Mouse (Mus musculus): Measurements from ENCODE around the gene Slc9a8. TPM values are rescaled to one million over a fixed set of nuclear protein-coding genes. Genes with fewer than 3 reads are reported as not detected.

Slc9a8 gene
- total RNA-seq (2014; rRNA removed): 41.8 and 43.1 TPM in 2 replicates
- polyA plus RNA-seq (2015; fragmentation: Nextera tagmentation; extraction: Ambion mirVana): 17.4 and 17.9 TPM in 2 replicates

GRCm38 (mm10) chr2:167421330-167422149 is at the start of gene Slc9a8:
TSS of gene Slc9a8 (plus strand) at chr2:167421712.
- ATAC-seq (peak; percentile 97), DNase-seq (ENCODE audit: low spot score) (peak; percentile 95)
- H3K36me3 ChIP-seq (ENCODE audit: insufficient read depth, low read length): peaks cover 19% of the 10 kb centered on the region
- no peaks in the 10 kb centered on the region for H3K27me3 ChIP-seq (ENCODE audit: insufficient read depth, low read length)
- no peaks in the 10 kb centered on the region for H3K9me3 ChIP-seq (ENCODE audit: low read length)
- H3K27ac ChIP-seq: peak within 1 kb of the TSS; percentile 99
- H3K4me1 ChIP-seq (ENCODE audit: insufficient read depth, low read length): peaks cover 6% of the 10 kb centered on the region
- H3K9ac ChIP-seq (replicated peaks; ENCODE audit: low read length): peak within 1 kb of the TSS; percentile 87
- TF ChIP-seq CTCF (IDR thresholded peaks at IDR 0.05; ENCODE audit: low read depth): peak; percentile 24; the same call in 1 of the 2 replicates
- peak within 1 kb of the TSS; percentile 92 for H3K4me2 ChIP-seq (ENCODE audit: low read depth, low read length)
- under 1% methylated on average over 62 of the region's 66 CpGs for WGBS
- H3K4me3 ChIP-seq (ENCODE audit: low read length): peak within 1 kb of the TSS; percentile 70

DNA sequence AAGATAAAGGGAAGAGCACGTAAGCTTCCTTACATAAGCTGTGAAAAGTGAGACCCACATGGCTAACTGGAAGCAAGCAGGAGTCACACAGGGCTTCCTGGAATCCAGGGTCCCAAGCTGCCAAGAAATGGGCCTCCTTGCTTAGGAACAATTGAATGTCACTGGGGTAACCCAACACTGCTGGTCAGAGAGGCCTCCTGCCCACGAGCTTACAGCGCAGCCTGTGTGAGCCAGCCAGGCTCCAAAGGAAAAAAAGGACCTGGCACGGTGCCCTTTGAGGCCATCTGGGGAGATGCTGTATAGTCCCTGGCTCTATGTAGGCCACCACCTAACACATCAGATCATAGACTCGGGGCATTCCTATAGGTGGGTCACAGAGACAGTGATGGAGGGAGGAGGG is 48.2 kb upstream of the Slc9a8 start:
- DNase-seq (ENCODE audit: low spot score) (peak; percentile 69), ATAC-seq (peak; percentile 24; the same call in 1 of the 2 replicates)
- 0 out of 2 replicates have a peak, but pooled peaks cover 6% of the 10 kb centered on the region for H3K4me1 ChIP-seq (ENCODE audit: insufficient read depth, low read length)
- H3K9me3 ChIP-seq (ENCODE audit: low read length): no peaks in the 10 kb centered on the region
- 58% methylated on average over 5 of the region's 5 CpGs for WGBS
- H3K27ac ChIP-seq: no peak overlapping the region
- H3K4me3 ChIP-seq (ENCODE audit: low read length): no peak overlapping the region
- no peak overlapping the region for H3K4me2 ChIP-seq (ENCODE audit: low read depth, low read length)
- no peaks in the 10 kb centered on the region for H3K27me3 ChIP-seq (ENCODE audit: insufficient read depth, low read length)
- no peaks in the 10 kb centered on the region for H3K36me3 ChIP-seq (ENCODE audit: insufficient read depth, low read length)
- H3K9ac ChIP-seq (replicated peaks; ENCODE audit: low read length): no peak overlapping the region
- TF ChIP-seq CTCF (IDR thresholded peaks at IDR 0.05; ENCODE audit: low read depth): no peak

DNA sequence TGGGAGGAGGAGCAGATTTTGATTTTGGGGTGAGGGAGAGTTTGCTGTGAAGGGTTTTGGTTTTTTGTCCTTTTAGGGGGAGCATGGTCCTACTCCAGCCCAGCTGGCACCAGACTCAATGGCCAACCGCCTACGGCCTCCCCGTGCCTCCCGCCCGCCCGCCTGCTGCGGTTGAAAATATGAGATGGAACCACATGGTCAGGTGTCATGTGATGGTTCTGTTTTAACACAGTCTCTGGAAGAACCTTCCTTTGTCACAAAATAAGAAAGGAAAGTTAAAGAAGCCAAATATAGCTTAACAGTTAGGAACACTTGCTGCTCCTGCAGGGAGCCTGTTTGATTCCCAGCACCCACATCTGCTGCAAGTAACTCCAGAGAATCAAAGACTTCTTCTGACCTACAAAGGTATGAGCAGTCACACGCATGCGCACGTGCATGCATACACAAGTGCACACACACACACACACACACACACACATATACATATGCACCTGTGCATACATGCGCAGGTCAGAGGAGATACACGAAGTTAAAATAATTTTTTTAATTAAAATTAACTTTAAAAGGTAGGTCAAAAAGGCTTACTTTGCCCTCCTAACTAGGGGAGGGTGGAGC is 47.2 kb upstream of the Slc9a8 start:
- no peak for DNase-seq (ENCODE audit: low spot score)
- no peak for ATAC-seq
- no peak overlapping the region for H3K4me2 ChIP-seq (ENCODE audit: low read depth, low read length)
- H3K9me3 ChIP-seq (ENCODE audit: low read length): no peaks in the 10 kb centered on the region
- no peak overlapping the region for H3K27ac ChIP-seq
- H3K27me3 ChIP-seq (ENCODE audit: insufficient read depth, low read length): no peaks in the 10 kb centered on the region
- WGBS: 93% methylated on average over 12 of the region's 12 CpGs
- no peak for TF ChIP-seq CTCF (IDR thresholded peaks at IDR 0.05; ENCODE audit: low read depth)
- H3K4me3 ChIP-seq (ENCODE audit: low read length): no peak overlapping the region
- 0 out of 2 replicates have a peak, but pooled peaks cover 6% of the 10 kb centered on the region for H3K4me1 ChIP-seq (ENCODE audit: insufficient read depth, low read length)
- no peak overlapping the region for H3K9ac ChIP-seq (replicated peaks; ENCODE audit: low read length)
- no peaks in the 10 kb centered on the region for H3K36me3 ChIP-seq (ENCODE audit: insufficient read depth, low read length)

GRCm38 (mm10) chr2:167375135-167375534 is 46.4 kb upstream of the Slc9a8 start:
- H3K4me1 ChIP-seq (ENCODE audit: insufficient read depth, low read length): 0 out of 2 replicates have a peak, but pooled peaks cover 6% of the 10 kb centered on the region
- no peak overlapping the region for H3K27ac ChIP-seq
- TF ChIP-seq CTCF (IDR thresholded peaks at IDR 0.05; ENCODE audit: low read depth): no peak
- H3K36me3 ChIP-seq (ENCODE audit: insufficient read depth, low read length): no peaks in the 10 kb centered on the region
- no peak overlapping the region for H3K4me2 ChIP-seq (ENCODE audit: low read depth, low read length)
- no peak overlapping the region for H3K9ac ChIP-seq (replicated peaks; ENCODE audit: low read length)
- ATAC-seq (no peak), DNase-seq (ENCODE audit: low spot score) (no peak)
- no peak overlapping the region for H3K4me3 ChIP-seq (ENCODE audit: low read length)
- H3K9me3 ChIP-seq (ENCODE audit: low read length): no peaks in the 10 kb centered on the region
- WGBS: 72% methylated on average over 9 of the region's 9 CpGs
- no peaks in the 10 kb centered on the region for H3K27me3 ChIP-seq (ENCODE audit: insufficient read depth, low read length)

DNA sequence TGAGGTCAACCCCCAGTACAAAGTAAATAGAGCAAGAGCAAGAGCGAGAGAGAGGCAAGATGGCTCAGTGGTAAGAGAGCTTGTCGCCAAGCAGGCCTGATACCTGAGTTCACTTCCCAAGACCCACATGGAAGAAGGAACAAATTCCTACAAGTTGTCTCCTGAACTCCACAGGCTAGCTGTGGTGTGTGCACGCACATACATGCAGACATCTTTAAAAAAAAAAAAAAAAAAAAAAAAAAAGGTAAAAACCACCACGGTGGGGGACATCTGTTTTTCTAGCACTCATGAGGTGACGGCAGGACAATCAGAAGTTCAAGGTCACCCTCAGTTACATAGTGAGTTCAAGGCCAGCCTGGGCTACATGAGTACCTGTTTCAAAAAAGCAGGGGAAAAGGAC is 45.8 kb upstream of the Slc9a8 start:
- H3K4me3 ChIP-seq (ENCODE audit: low read length): no peak overlapping the region
- WGBS: over 99% methylated on average over 5 of the region's 5 CpGs
- H3K4me2 ChIP-seq (ENCODE audit: low read depth, low read length): no peak overlapping the region
- DNase-seq (ENCODE audit: low spot score): no peak
- 0 out of 2 replicates have a peak, but pooled peaks cover 10% of the 10 kb centered on the region for H3K4me1 ChIP-seq (ENCODE audit: insufficient read depth, low read length)
- H3K27ac ChIP-seq: no peak overlapping the region
- H3K9me3 ChIP-seq (ENCODE audit: low read length): no peaks in the 10 kb centered on the region
- no peak for ATAC-seq
- no peaks in the 10 kb centered on the region for H3K27me3 ChIP-seq (ENCODE audit: insufficient read depth, low read length)
- no peak for TF ChIP-seq CTCF (IDR thresholded peaks at IDR 0.05; ENCODE audit: low read depth)
- H3K9ac ChIP-seq (replicated peaks; ENCODE audit: low read length): no peak overlapping the region
- no peaks in the 10 kb centered on the region for H3K36me3 ChIP-seq (ENCODE audit: insufficient read depth, low read length)

- H3K4me3 ChIP-seq (ENCODE audit: low read length): no peak overlapping the region
- peak; percentile 34 for DNase-seq (ENCODE audit: low spot score)
- H3K9ac ChIP-seq (replicated peaks; ENCODE audit: low read length): no peak overlapping the region
- no peaks in the 10 kb centered on the region for H3K9me3 ChIP-seq (ENCODE audit: low read length)
- no peak for TF ChIP-seq CTCF (IDR thresholded peaks at IDR 0.05; ENCODE audit: low read depth)
- H3K27ac ChIP-seq: no peak overlapping the region
- 0 out of 2 replicates have a peak, but pooled peaks cover 13% of the 10 kb centered on the region for H3K4me1 ChIP-seq (ENCODE audit: insufficient read depth, low read length)
- H3K36me3 ChIP-seq (ENCODE audit: insufficient read depth, low read length): no peaks in the 10 kb centered on the region
- peak; percentile 7; the same call in 1 of the 2 replicates for ATAC-seq
- no peak overlapping the region for H3K4me2 ChIP-seq (ENCODE audit: low read depth, low read length)
- H3K27me3 ChIP-seq (ENCODE audit: insufficient read depth, low read length): no peaks in the 10 kb centered on the region
- 76% methylated on average over 8 of the region's 8 CpGs for WGBS
These were observed 45.4 kb upstream of the Slc9a8 start for GRCm38 (mm10) chr2:167376160-167376564.

All from hindbrain, postnatal 0 days (tissue).